Mouse (Mus musculus) kidney, adult 2 months (tissue): ENCODE data around the gene Acbd3.

ENCODE experiments used
- CTCF ChIP-seq: fragments of 200-500 bp; conservative IDR thresholded peaks from 2 replicates; pipeline ENCODE4 v1.5.1; 2011; ENCODE audit warnings: low read depth, mild to moderate bottlenecking, control low read depth, low read length, moderate library complexity, mixed read lengths; ENCODE audit not compliant: insufficient read depth, insufficient read length
- POLR2A ChIP-seq: fragments of 200-500 bp; IDR thresholded peaks from one replicate; pipeline ENCODE4 v1.6.1; 2011; ENCODE audit warnings: low read depth, low read length, control low read depth

- TF ChIP-seq CTCF (no peak), POLR2A (no peak)
These were observed 30.9 kb downstream of the Acbd3 start for GRCm38 (mm10) chr1:180756711-180757110.
